Comparison of ENCODE assay signal across 24 mouse cellular contexts in the genomic region with DNA sequence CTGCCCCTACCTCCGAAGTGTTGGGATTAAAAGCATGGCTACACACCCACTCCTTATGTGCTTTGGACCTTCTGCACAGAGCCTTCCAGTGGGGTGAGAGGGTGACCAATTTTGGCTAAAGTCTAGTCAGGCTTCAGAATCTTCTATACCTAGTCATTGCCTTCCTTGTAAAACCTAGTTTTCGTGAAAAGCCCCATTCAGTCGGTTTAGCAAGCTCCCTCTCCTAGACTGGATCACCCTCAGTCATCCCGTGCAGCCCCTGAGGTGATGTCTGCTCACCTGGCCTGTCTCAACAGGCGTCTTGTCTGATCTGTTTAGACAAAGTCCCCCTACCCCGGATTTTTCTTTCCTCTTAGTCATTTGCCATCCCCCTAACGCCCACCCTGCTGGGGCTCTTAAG. TPM values are rescaled to one million over a fixed set of nuclear protein-coding genes. Genes with fewer than 3 reads are reported as not detected.
DNase-seq lines count a peak whose midpoint lies in the region; ATAC-seq and TF ChIP-seq lines count a peak whose summit lies in the region.
"Had no signal": no experiment of that assay in that cellular context is flagged by ENCODE, and none has a peak within 500 bp of the region (broad histone marks: within the 10 kb centered on the region; RNA-seq: fewer than 3 reads in every experiment).

No protein-coding gene starts in this region.

- dilution Hi-C loops in CH12.LX (cut with MboI; ENCODE audit: extremely low pct_ligation_motif_present, extremely low pct_unique_long_range_greater_than_20kb, low sequenced_read_pairs) = no loop called here

- H3K9ac ChIP-seq in CH12.LX (ENCODE audit: insufficient read depth, low read depth) = no peak overlapping the region
- H3K9ac ChIP-seq in liver, embryonic 12.5 days = no peak overlapping the region
- H3K9ac ChIP-seq: embryonic facial prominence, embryonic 12.5 days; forebrain, embryonic 13.5 days; forebrain, embryonic 15.5 days; forebrain, postnatal 0 days had no signal

- no peak for TF ChIP-seq CTCF in CH12.LX (conservative IDR thresholded peaks at IDR 0.05 in 1 of 2, IDR thresholded peaks at IDR 0.05 in 1 of 2; ENCODE audit: low read depth in 2 of 2, low read length in 2 of 2)

- no peaks in the 10 kb centered on the region for H3K27me3 ChIP-seq in CH12.LX (replicated peaks)
- peaks cover 83% of the 10 kb centered on the region for H3K27me3 ChIP-seq in liver, embryonic 12.5 days (replicated peaks)

- H3K79me2 ChIP-seq in CH12.LX (replicated peaks; ENCODE audit: control insufficient read depth, extremely low read depth, insufficient read depth, poor library complexity, severe bottlenecking) = peaks cover 28% of the 10 kb centered on the region

- 51% methylated on average over 7 of the region's 7 CpGs for WGBS in liver, embryonic 12.5 days (ENCODE audit: insufficient replicate concordance)

- in situ Hi-C loops in CH12.LX (cut with MboI; ENCODE audit: low pct_ligation_motif_present, low pct_unique_long_range_greater_than_20kb, low sequenced_read_pairs) = no loop called here

- no peak for TF ChIP-seq POLR2A in CH12.LX (IDR thresholded peaks at IDR 0.05; ENCODE audit: low read depth, low read length)

- H3K4me1 ChIP-seq in CH12.LX (ENCODE audit: control insufficient read depth in 1 of 2, insufficient read depth in 2 of 2) = peaks cover 18 to 43% of the 10 kb centered on the region in 2 experiments
- H3K4me1 ChIP-seq in liver, embryonic 12.5 days = peaks cover 49% of the 10 kb centered on the region

- TF ChIP-seq RAD21 in CH12.LX (IDR thresholded peaks at IDR 0.05; ENCODE audit: low read depth, low read length) = no peak

- no peak for TF ChIP-seq EP300 in CH12.LX (IDR thresholded peaks at IDR 0.05; ENCODE audit: low read length)

- peaks cover 3 to 15% of the 10 kb centered on the region in 2 experiments for H3K36me3 ChIP-seq in CH12.LX (replicated peaks in 1 of 2; ENCODE audit: control insufficient read depth in 1 of 2, insufficient read depth in 1 of 2, low read length in 1 of 2)
- H3K36me3 ChIP-seq in liver, embryonic 12.5 days = no peaks in the 10 kb centered on the region
- H3K36me3 ChIP-seq: embryonic facial prominence, embryonic 10.5 days; embryonic facial prominence, embryonic 12.5 days; forebrain, embryonic 15.5 days had no signal

- no peak overlapping the region for H3K4me3 ChIP-seq in CH12.LX (replicated peaks in 1 of 3; ENCODE audit: low read depth in 2 of 3, low read length in 2 of 3, poor library complexity in 1 of 3)
- H3K4me3 ChIP-seq in liver, embryonic 12.5 days = no peak overlapping the region
- H3K4me3 ChIP-seq: embryonic facial prominence, embryonic 10.5 days; embryonic facial prominence, embryonic 12.5 days; forebrain, embryonic 13.5 days; forebrain, embryonic 15.5 days had no signal

- ATAC-seq in CD4-positive, CD25-positive, alpha-beta regulatory T cell, adult 4 months = no peak
- ATAC-seq in liver, embryonic 12.5 days = no peak
- ATAC-seq: forebrain, embryonic 13.5 days; forebrain, embryonic 15.5 days; forebrain, postnatal 0 days had no signal

- H3K9me3 ChIP-seq in CH12.LX (replicated peaks; ENCODE audit: low read length) = no peaks in the 10 kb centered on the region
- H3K9me3 ChIP-seq in liver, embryonic 12.5 days (replicated peaks) = no peaks in the 10 kb centered on the region
- H3K9me3 ChIP-seq: embryonic facial prominence, embryonic 10.5 days; embryonic facial prominence, embryonic 12.5 days; forebrain, embryonic 13.5 days; forebrain, embryonic 15.5 days had no signal

- DNase-seq in CD4-positive, CD25-positive, alpha-beta regulatory T cell, adult 2 months (ENCODE audit: low read depth, low spot score) = peak; percentile 13
- peak; percentile 15 for DNase-seq in thymus, postnatal 4 days
- DNase-seq in thymus, adult 18-20 months = no peak
- DNase-seq in CH12.LX (ENCODE audit: extremely low read depth) = no peak
- DNase-seq in adrenal gland, adult 2 months = no peak
- DNase-seq: adrenal gland, adult 8-10 months; adrenal gland, postnatal 14 days; adrenal gland, postnatal 36 days; cerebellum, adult 11-12 months; cerebellum, adult 2 months; cerebellum, adult 9-10 months; cerebellum, postnatal 10 days; cerebellum, postnatal 25 days; forebrain, postnatal 0 days had no signal

- H3K27ac ChIP-seq in CH12.LX (ENCODE audit: insufficient read depth, low read depth) = peak overlapping the region; percentile 73
- H3K27ac ChIP-seq in liver, embryonic 12.5 days = no peak overlapping the region
- H3K27ac ChIP-seq: embryonic facial prominence, embryonic 10.5 days; embryonic facial prominence, embryonic 12.5 days; forebrain, embryonic 13.5 days; forebrain, embryonic 15.5 days had no signal

- no peak overlapping the region for H3K4me2 ChIP-seq in CH12.LX (ENCODE audit: insufficient read depth, low read depth, poor library complexity, severe bottlenecking)
- no peak overlapping the region for H3K4me2 ChIP-seq in liver, embryonic 12.5 days
- H3K4me2 ChIP-seq: embryonic facial prominence, embryonic 12.5 days; forebrain, embryonic 13.5 days; forebrain, embryonic 15.5 days had no signal

TF ChIP-seq in CH12.LX, 34 proteins besides CTCF, POLR2A, EP300 and RAD21:
- TF ChIP-seq TCF12 (IDR thresholded peaks at IDR 0.05; ENCODE audit: low read depth, low read length) = no peak
- no peak for TF ChIP-seq ELF1 (IDR thresholded peaks at IDR 0.05; ENCODE audit: low read depth, low read length)
- no peak for TF ChIP-seq JUND (conservative IDR thresholded peaks at IDR 0.05; ENCODE audit: low read depth, low read length)
- no peak for TF ChIP-seq MAFK (IDR thresholded peaks at IDR 0.05; ENCODE audit: insufficient replicate concordance, low read length)
- TF ChIP-seq MXI1 (IDR thresholded peaks at IDR 0.05; ENCODE audit: low read depth, low read length) = no peak
- TF ChIP-seq CHD1 (IDR thresholded peaks at IDR 0.05; ENCODE audit: low read depth, low read length) = no peak
- TF ChIP-seq USF1 (IDR thresholded peaks at IDR 0.05; ENCODE audit: low read depth, low read length) = no peak
- TF ChIP-seq MEF2A (IDR thresholded peaks at IDR 0.05; ENCODE audit: borderline replicate concordance, low read depth, low read length) = no peak
- TF ChIP-seq POLR2AphosphoS2 (IDR thresholded peaks at IDR 0.05; ENCODE audit: low read depth, low read length) = no peak
- no peak for TF ChIP-seq TBP (conservative IDR thresholded peaks at IDR 0.05; ENCODE audit: low read depth, low read length)
- TF ChIP-seq NRF1 (IDR thresholded peaks at IDR 0.05; ENCODE audit: low read depth, low read length) = no peak
- no peak for TF ChIP-seq PAX5 (IDR thresholded peaks at IDR 0.05; ENCODE audit: low read length)
- no peak for TF ChIP-seq UBTF (IDR thresholded peaks at IDR 0.05; ENCODE audit: low read depth, low read length)
- TF ChIP-seq KAT2A (IDR thresholded peaks at IDR 0.05; ENCODE audit: insufficient replicate concordance, low read length) = no peak
- TF ChIP-seq SIN3A (IDR thresholded peaks at IDR 0.05; ENCODE audit: low read length) = no peak

RNA-seq across cellular contexts. Expression of a gene that starts 3.8 kb away (rescaled TPM):
- polyA plus RNA-seq in CD4-positive, CD25-positive, alpha-beta regulatory T cell, adult 4 months (2017; shearing (Covaris generic)) = 10 to 100 TPM; 15.3 to 23.5 TPM
- total RNA-seq in CH12.LX (2012; rRNA removed) (18.8 and 28.0 TPM in 2 replicates), CH12.LX (2014; rRNA removed) (19.0 and 20.8 TPM in 2 replicates)
- 25.2 and 28.3 TPM in 2 replicates for polyA plus RNA-seq in CH12.LX (2012; ENCODE audit: insufficient read length, low read depth)
- under 1 TPM; 0.35 to 0.52 TPM for total RNA-seq in adrenal gland, adult 2 months (2021)
- 0.62 and 1.0 TPM in 2 replicates for polyA plus RNA-seq in adrenal gland, adult 2 months (2012; rRNA removed)
- 0.33 and 0.36 TPM in 2 replicates for polyA plus RNA-seq in liver, embryonic 12.5 days (2016; fragmentation: Nextera tagmentation; extraction: Ambion mirVana)
- polyA plus RNA-seq: C2C12; cerebellum, adult 2 months; embryonic facial prominence, embryonic 10.5 days; forebrain, embryonic 11.5 days; forebrain, embryonic 13.5 days; forebrain, embryonic 15.5 days; forebrain, postnatal 0 days had no signal

RNA-seq across cellular contexts. Expression of a gene that starts 3.8 kb away (rescaled TPM):
- polyA plus RNA-seq in CD4-positive, CD25-positive, alpha-beta regulatory T cell, adult 4 months (2017; shearing (Covaris generic)) = 100 to 1,000 TPM; 154 to 344 TPM
- total RNA-seq in CH12.LX (2012; rRNA removed) (120 and 150 TPM in 2 replicates), CH12.LX (2014; rRNA removed) (228 and 234 TPM in 2 replicates)
- polyA plus RNA-seq in CH12.LX (2012; ENCODE audit: insufficient read length, low read depth) = 263 and 267 TPM in 2 replicates
- total RNA-seq in adrenal gland, adult 2 months (2021) = 1 to 10 TPM; 1.8 to 7.7 TPM
- polyA plus RNA-seq in adrenal gland, adult 2 months (2012; rRNA removed) = 5.8 and 8.5 TPM in 2 replicates
- polyA plus RNA-seq in liver, embryonic 12.5 days (2016; fragmentation: Nextera tagmentation; extraction: Ambion mirVana) = 1.2 and 1.3 TPM in 2 replicates
- polyA plus RNA-seq: C2C12; forebrain, embryonic 13.5 days had no signal

RNA-seq across cellular contexts. Expression of a gene that starts 7.1 kb away (rescaled TPM):
- polyA plus RNA-seq in CD4-positive, CD25-positive, alpha-beta regulatory T cell, adult 4 months (2017; shearing (Covaris generic)) = 10 to 100 TPM; 82.7 to 99.0 TPM
- total RNA-seq in CH12.LX (2012; rRNA removed) = 8.9 and 13.4 TPM in 2 replicates
- total RNA-seq in CH12.LX (2014; rRNA removed) = 18.9 and 19.6 TPM in 2 replicates
- polyA plus RNA-seq in CH12.LX (2012; ENCODE audit: insufficient read length, low read depth) = 50.4 and 53.0 TPM in 2 replicates
- under 1 TPM; 0.26 to 0.35 TPM for total RNA-seq in adrenal gland, adult 2 months (2021)
- polyA plus RNA-seq in adrenal gland, adult 2 months (2012; rRNA removed) = 0.18 and 0.33 TPM in 2 replicates
- 0.12 TPM in 1 of 2 replicates, not detected in the other for polyA plus RNA-seq in liver, embryonic 12.5 days (2016; fragmentation: Nextera tagmentation; extraction: Ambion mirVana)
- total RNA-seq: forebrain, postnatal 0 days; MEL had no signal
- polyA plus RNA-seq: embryonic facial prominence, embryonic 10.5 days; forebrain, embryonic 11.5 days; forebrain, embryonic 13.5 days had no signal

RNA-seq across cellular contexts. Expression of a gene that starts 9.8 kb away (rescaled TPM):
- polyA plus RNA-seq in CD4-positive, CD25-positive, alpha-beta regulatory T cell, adult 4 months (2017; shearing (Covaris generic)) = 10 to 100 TPM in 1 of 2 experiments, 1 to 10 TPM in 1; 7.3 to 10.0 TPM
- total RNA-seq in CH12.LX (2012; rRNA removed) = 6.0 and 8.4 TPM in 2 replicates
- 2.9 and 4.4 TPM in 2 replicates for total RNA-seq in CH12.LX (2014; rRNA removed)
- polyA plus RNA-seq in CH12.LX (2012; ENCODE audit: insufficient read length, low read depth) = 8.5 and 9.0 TPM in 2 replicates
- total RNA-seq in adrenal gland, adult 2 months (2021) = 1 to 10 TPM; 5.0 to 7.6 TPM
- 3.6 and 4.6 TPM in 2 replicates for polyA plus RNA-seq in adrenal gland, adult 2 months (2012; rRNA removed)
- polyA plus RNA-seq in liver, embryonic 12.5 days (2016; fragmentation: Nextera tagmentation; extraction: Ambion mirVana) = 20.8 and 23.7 TPM in 2 replicates

RNA-seq across cellular contexts. Expression of a gene that starts 22.2 kb away (rescaled TPM):
- 1 to 10 TPM; 1.8 to 3.7 TPM for polyA plus RNA-seq in CD4-positive, CD25-positive, alpha-beta regulatory T cell, adult 4 months (2017; shearing (Covaris generic))
- 7.0 and 14.7 TPM in 2 replicates for total RNA-seq in CH12.LX (2012; rRNA removed)
- 14.1 and 15.5 TPM in 2 replicates for total RNA-seq in CH12.LX (2014; rRNA removed)
- 14.7 and 19.7 TPM in 2 replicates for polyA plus RNA-seq in CH12.LX (2012; ENCODE audit: insufficient read length, low read depth)
- total RNA-seq in adrenal gland, adult 2 months (2021) = 1 to 10 TPM; 3.4 to 6.4 TPM
- polyA plus RNA-seq in adrenal gland, adult 2 months (2012; rRNA removed) = 0.30 and 0.46 TPM in 2 replicates
- polyA plus RNA-seq in liver, embryonic 12.5 days (2016; fragmentation: Nextera tagmentation; extraction: Ambion mirVana) = 10.5 and 11.6 TPM in 2 replicates
- total RNA-seq: ES-E14 had no signal
- polyA plus RNA-seq: C2C12 had no signal

Comparison
In these comparisons a context has a peak if more than half of its experiments do, and no peak if none do; other contexts are left out.
1. DNase-seq: peak in CD4-positive, CD25-positive, alpha-beta regulatory T cell, adult 2 months (single experiment) and thymus, postnatal 4 days (single experiment); none in thymus, adult 18-20 months (0 of 2), CH12.LX (single experiment) and adrenal gland, adult 2 months (single experiment).
2. RNA of a gene that starts 3.8 kb away (polyA plus RNA-seq): 154 to 344 TPM in CD4-positive, CD25-positive, alpha-beta regulatory T cell, adult 4 months and 263 to 267 TPM in CH12.LX; 5.8 to 8.5 TPM in adrenal gland, adult 2 months and 1.2 to 1.3 TPM in liver, embryonic 12.5 days; every median in the first group is over 10 times any median in the second.
3. RNA of a gene that starts 7.1 kb away (polyA plus RNA-seq): 82.7 to 99.0 TPM in CD4-positive, CD25-positive, alpha-beta regulatory T cell, adult 4 months and 50.4 to 53.0 TPM in CH12.LX; 0.18 to 0.33 TPM in adrenal gland, adult 2 months and 0.12 TPM in liver, embryonic 12.5 days; every median in the first group is over 10 times any median in the second.